Mouse (Mus musculus): ENCODE data around the gene Vmn2r73.
"Not testable (repeated sequence)": the region's sequence is repeated elsewhere in the genome, so short reads cannot be mapped to it uniquely, and the experiment has no call there.

Vmn2r73 gene

DNA sequence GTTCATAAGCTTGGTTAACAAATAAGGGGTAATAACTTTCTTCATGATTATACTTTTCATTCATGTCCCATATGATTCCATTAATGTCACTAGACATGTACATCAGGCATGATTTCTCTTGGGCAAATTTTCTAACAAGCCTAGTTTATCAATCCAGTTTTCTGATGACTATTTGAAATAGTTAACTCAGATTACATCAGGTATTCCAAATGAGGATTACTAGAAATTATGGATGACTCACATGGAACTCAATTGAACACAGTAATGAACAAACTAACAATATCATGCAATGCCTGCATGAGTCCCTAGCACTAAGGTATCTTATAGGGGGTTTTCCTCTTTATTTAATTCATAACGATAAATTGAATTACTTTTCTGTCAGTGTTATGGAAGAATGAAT is at the start of gene Vmn2r73:
Vmn2r73 (minus strand) TSS at position 101 of the 400 bp plus-strand sequence.
- no peak for DNase-seq

DNA sequence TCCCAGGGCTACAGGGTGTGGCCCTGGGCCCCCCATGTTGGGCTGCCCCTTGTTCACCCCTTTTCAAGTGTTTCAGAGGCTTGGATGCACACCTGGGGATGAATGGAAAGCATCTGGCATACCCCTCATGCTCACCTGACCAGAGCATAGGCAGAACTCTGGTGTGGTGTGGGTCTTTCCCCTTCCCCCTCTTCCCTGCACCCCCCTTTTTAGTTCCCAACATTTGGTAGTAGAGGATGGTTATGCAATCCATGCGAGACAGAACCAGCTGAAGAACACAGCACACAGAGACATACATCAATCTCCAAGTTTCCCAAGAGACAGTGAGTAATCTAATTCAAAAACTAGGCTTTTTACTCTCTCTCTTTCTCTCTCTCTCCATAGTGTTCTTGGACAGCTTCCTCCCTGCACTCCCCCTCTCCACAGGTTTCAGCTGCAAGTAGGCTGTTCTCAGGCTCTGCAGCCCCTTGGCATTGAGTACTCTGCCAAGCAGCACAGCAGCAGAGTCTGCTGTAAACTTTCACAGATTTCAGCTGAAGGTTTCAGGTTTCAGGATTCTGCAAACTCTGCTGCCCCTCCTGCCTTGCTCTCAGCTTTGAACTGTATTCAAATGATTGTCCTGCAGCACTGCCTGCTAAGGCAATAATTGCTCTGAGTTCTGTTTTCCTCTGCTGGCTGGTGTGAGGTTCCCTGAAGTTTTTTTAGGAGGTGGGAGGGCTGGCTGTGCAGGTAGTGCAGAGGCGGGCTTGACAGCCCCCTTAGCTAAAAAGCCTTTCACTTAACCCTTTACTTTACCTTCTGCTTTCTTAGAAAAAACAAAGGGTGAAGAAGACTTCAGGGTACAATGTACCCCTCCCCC is 35.7 kb downstream of the Vmn2r73 start:
- DNase-seq = no peak

DNA sequence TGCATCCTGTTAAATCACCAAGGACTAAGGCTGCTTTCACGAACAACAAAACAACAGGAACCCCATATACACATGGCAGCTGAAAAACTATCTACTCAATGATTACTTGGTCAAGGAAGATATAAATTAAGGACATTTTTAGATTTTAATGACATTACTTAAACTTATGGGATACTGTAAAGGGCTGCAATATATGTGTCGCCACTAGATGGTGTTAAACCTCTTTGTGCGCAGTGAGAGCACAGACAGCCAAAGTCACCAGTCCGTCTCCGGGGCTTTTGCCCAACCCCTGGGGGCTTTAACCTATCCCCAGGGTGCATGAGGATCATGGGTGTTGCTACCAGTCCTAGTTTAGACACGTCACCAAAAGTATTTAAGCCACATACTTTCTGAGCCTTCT is 58.0 kb downstream of the Vmn2r73 start:
- DNase-seq = not testable (repeated sequence)
